In genomic region chr14:53935791-53936231, GRCm38 (mm10) we compare ENCODE assay signal across 8 mouse cellular contexts.
DNase-seq lines count a peak whose midpoint lies in the region.

No protein-coding gene starts in this region.

- DNase-seq in adrenal gland, postnatal 10 days, result peak; percentile 70
- peak; percentile 68 to 74 for DNase-seq in cerebellum, postnatal 36 days
- peak; percentile 98 for DNase-seq in heart, adult 11 months
- DNase-seq in kidney, postnatal 10 days, result peak; percentile 76
- peak; percentile 73 to 83 for DNase-seq in left cerebral cortex, adult 18-20 months (ENCODE audit: low spot score in 2 of 2)
- DNase-seq in lung, postnatal 4 days, result peak; percentile 83 to 86
- peak; percentile 74 to 86 for DNase-seq in spleen, postnatal 10 days (ENCODE audit: low spot score in 2 of 2)
- DNase-seq in urinary bladder, postnatal 10 days (ENCODE audit: low spot score), result peak; percentile 98

Comparison
In these comparisons a context has a peak if more than half of its experiments do, and no peak if none do; other contexts are left out.
1. Peak in every context shown above with its lines: DNase-seq.